Mouse (Mus musculus) thymus, adult 2 months (tissue): Measurements from ENCODE around the gene Ap1s1. TPM values are rescaled to one million over a fixed set of nuclear protein-coding genes. Genes with fewer than 3 reads are reported as not detected.

Experiments used
- DNase-seq: peaks from one replicate; pipeline ENCODE4 v3.0.0; 2021
- H3K27ac ChIP-seq: fragments of 200-500 bp; 2 replicates; pipeline ENCODE4 v1.5.1; 2012; ENCODE audit warnings: low read length, control low read depth; ENCODE audit not compliant: control insufficient read depth, insufficient read depth
- H3K27me3 ChIP-seq: fragments of 200-500 bp; 2 replicates; pipeline ENCODE4 v1.6.1; 2012; ENCODE audit warnings: mild to moderate bottlenecking, low read length, moderate library complexity, mixed read lengths; ENCODE audit not compliant: control insufficient read depth, insufficient read depth
- H3K36me3 ChIP-seq: fragments of 200-500 bp; 2 replicates; pipeline ENCODE4 v1.6.1; 2012; ENCODE audit warnings: mild to moderate bottlenecking, low read length, moderate library complexity; ENCODE audit not compliant: control insufficient read depth, insufficient read depth
- H3K4me1 ChIP-seq: fragments of 200-500 bp; replicated peaks from 2 replicates; pipeline ENCODE4 v1.6.1; 2012; ENCODE audit warnings: low read length; ENCODE audit not compliant: control insufficient read depth, insufficient read depth
- H3K4me3 ChIP-seq: fragments of 200-500 bp; 2 replicates; pipeline ENCODE4 v1.5.1; 2012; ENCODE audit warnings: mild to moderate bottlenecking, low read length, control low read depth, moderate library complexity; ENCODE audit not compliant: control insufficient read depth, insufficient read depth
- CTCF ChIP-seq: fragments of 200-500 bp; IDR thresholded peaks from 2 replicates; pipeline ENCODE4 v1.5.1; 2012; ENCODE audit warnings: mild to moderate bottlenecking, control low read depth, low read length, moderate library complexity, borderline replicate concordance; ENCODE audit not compliant: control insufficient read depth, poor library complexity, insufficient read depth; ENCODE audit errors: extremely low read depth
- POLR2A ChIP-seq: fragments of 200-500 bp; IDR thresholded peaks from 2 replicates; pipeline ENCODE4 v1.6.1; 2012; ENCODE audit warnings: mild to moderate bottlenecking, low read length, control low read depth, moderate library complexity; ENCODE audit not compliant: control insufficient read depth, poor library complexity, insufficient read depth; ENCODE audit errors: extremely low read depth
- WGBS: fragments of 180-500 bp; shearing (Covaris S2); methylation state at CpG from one replicate; pipeline ENCODE4 v1.1.7; 2018; 5-methylcytosine and 5-hydroxymethylcytosine counted together
- polyA plus RNA-seq: library from polyadenylated mRNA; depleted of rRNA; stranded (reverse); fragments of >200 nt; gene quantifications from 2 replicates; pipeline ENCODE4 v1.2.3, GENCODE M21; 2012

Gene Ap1s1
- polyA plus RNA-seq, 1 experiment, result 44.1 TPM

DNA sequence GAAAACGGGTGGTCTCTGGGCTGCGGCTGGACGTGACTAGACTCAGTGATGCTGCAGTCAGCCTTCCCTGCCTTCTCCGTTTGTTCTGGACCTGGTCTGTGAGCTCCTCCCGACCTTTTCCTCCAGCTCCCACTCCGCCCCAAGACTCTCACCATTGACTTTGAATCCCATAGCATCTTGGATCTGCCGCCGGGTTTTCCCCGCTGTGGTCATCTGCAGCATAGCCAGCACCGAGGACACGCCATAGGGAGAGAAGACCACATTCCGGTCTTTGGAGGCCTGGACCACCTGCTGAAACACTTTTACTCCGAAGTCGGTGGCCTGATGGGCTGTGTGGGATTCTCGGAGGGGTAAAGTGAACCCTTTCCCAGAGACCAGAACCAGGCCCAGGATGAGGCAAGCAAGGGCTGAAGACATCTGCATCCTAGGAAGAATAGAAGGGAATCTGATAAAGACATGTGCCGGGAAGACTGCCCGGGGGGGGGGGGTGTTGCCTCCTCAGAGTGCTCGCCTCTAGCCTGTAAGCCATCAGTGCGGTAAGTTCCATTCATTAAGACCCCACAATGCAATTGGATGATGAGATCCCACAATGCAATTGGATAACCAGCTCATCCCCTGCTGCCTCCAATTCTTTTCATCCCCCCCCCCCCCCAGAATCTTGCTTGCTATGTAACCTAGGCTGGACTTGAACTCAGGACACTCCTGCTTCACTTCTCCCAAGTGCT, 25.1 kb upstream of the Ap1s1 start:
- no peaks in the 10 kb centered on the region for H3K27me3 ChIP-seq
- WGBS, result 93% methylated on average over 19 of the region's 19 CpGs
- no peaks in the 10 kb centered on the region for H3K36me3 ChIP-seq
- no peak for TF ChIP-seq CTCF
- no peak for TF ChIP-seq POLR2A
- DNase-seq, result no peak
- peaks cover 3% of the 10 kb centered on the region; the same call in 1 of the 2 replicates for H3K4me1 ChIP-seq
- no peak overlapping the region for H3K27ac ChIP-seq
- H3K4me3 ChIP-seq, result no peak overlapping the region

- Histone ChIP-seq H3K27me3 (no peaks in the 10 kb centered on the region), H3K4me3 (no peak overlapping the region), H3K27ac (no peak overlapping the region), H3K4me1 (peaks cover 3% of the 10 kb centered on the region; the same call in 1 of the 2 replicates), H3K36me3 (no peaks in the 10 kb centered on the region)
- TF ChIP-seq POLR2A (no peak), CTCF (no peak)
- DNase-seq, result peak; percentile 13
- WGBS, result 47% methylated on average over 4 of the region's 4 CpGs
Observed at GRCm38 (mm10) chr5:137068711-137069110, 22.8 kb upstream of the Ap1s1 start.

- WGBS, result 85% methylated on average over 8 of the region's 8 CpGs
Observed at GRCm38 (mm10) chr5:137065923-137066322, 20.0 kb upstream of the Ap1s1 start.

GRCm38 (mm10) chr5:137065454-137065853, 19.5 kb upstream of the Ap1s1 start:
- Histone ChIP-seq H3K27me3 (no peaks in the 10 kb centered on the region), H3K27ac (no peak overlapping the region), H3K36me3 (no peaks in the 10 kb centered on the region), H3K4me1 (no peaks in the 10 kb centered on the region), H3K4me3 (no peak overlapping the region)
- no peak for DNase-seq
- WGBS, result 79% methylated on average over 6 of the region's 6 CpGs
- TF ChIP-seq POLR2A, result no peak
- no peak for TF ChIP-seq CTCF

More at GRCm38 (mm10) chr5:137065923-137066322, 20.0 kb upstream of the Ap1s1 start:
- H3K27ac ChIP-seq, result no peak overlapping the region
- no peak for DNase-seq
- no peak overlapping the region for H3K4me3 ChIP-seq
- no peaks in the 10 kb centered on the region for H3K27me3 ChIP-seq
- no peaks in the 10 kb centered on the region for H3K4me1 ChIP-seq
- no peaks in the 10 kb centered on the region for H3K36me3 ChIP-seq
- TF ChIP-seq POLR2A, result no peak
- no peak for TF ChIP-seq CTCF

GRCm38 (mm10) chr5:137062601-137063000, 16.7 kb upstream of the Ap1s1 start:
- H3K27ac ChIP-seq, result no peak overlapping the region
- no peaks in the 10 kb centered on the region for H3K4me1 ChIP-seq
- WGBS, result 87% methylated on average over 5 of the region's 5 CpGs
- TF ChIP-seq CTCF, result no peak
- TF ChIP-seq POLR2A, result no peak
- no peak for DNase-seq
- H3K36me3 ChIP-seq, result no peaks in the 10 kb centered on the region
- no peaks in the 10 kb centered on the region for H3K27me3 ChIP-seq
- no peak overlapping the region for H3K4me3 ChIP-seq

DNA sequence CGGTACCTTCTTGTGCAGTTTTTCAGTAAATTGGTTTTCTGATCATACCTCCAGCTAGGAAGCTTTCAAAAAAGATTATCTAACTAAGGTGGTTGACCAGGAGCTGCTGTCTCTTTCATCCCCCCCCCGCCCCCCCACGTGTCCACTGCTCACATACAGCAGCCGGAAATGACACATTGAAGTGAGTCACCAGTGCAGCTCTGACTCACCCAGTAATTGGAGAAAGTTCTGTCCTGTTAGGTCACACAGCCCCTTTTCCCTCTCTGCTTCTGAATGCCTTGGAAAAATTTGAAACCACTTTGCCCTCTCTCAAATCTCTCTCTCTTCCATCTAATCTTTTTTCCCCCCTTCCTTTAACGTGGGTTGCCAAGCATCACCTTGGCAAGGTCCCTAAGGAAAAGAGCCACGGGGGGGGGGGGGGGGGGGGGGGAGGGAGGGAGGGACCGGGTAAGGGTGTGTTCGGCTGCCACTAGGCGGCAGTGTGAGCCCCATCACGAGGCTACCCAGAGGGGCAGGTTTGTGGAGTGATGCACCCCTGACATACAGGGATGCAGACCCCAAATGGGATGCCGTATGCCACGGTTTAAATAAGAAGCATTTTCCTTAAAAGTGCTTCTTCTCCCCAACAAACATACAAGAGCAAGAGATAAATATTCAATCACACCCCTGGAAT, 16.0 kb upstream of the Ap1s1 start:
- WGBS, result 14% methylated on average over 11 of the region's 12 CpGs
- peak; percentile 49 for DNase-seq
- no peak overlapping the region for H3K4me3 ChIP-seq

GRCm38 (mm10) chr5:137054873-137055272, 8.9 kb upstream of the Ap1s1 start:
- H3K27ac ChIP-seq, result no peak overlapping the region
- no peak for DNase-seq
- no peak for TF ChIP-seq CTCF
- TF ChIP-seq POLR2A, result no peak
- no peaks in the 10 kb centered on the region for H3K4me1 ChIP-seq
- 90% methylated on average over 5 of the region's 5 CpGs for WGBS
- H3K36me3 ChIP-seq, result no peaks in the 10 kb centered on the region
- H3K27me3 ChIP-seq, result no peaks in the 10 kb centered on the region
- H3K4me3 ChIP-seq, result no peak overlapping the region

More for the DNA sequence above, 16.0 kb upstream of the Ap1s1 start:
- Histone ChIP-seq H3K27ac (no peak overlapping the region), H3K27me3 (no peaks in the 10 kb centered on the region), H3K36me3 (no peaks in the 10 kb centered on the region), H3K4me1 (no peaks in the 10 kb centered on the region)
- peak; percentile 40; the same call in 1 of the 2 replicates for TF ChIP-seq CTCF
- TF ChIP-seq POLR2A, result no peak
